Mouse (Mus musculus) heart, embryonic 13.5 days (tissue): ENCODE results near the gene Cfap69. TPM values are rescaled to one million over a fixed set of nuclear protein-coding genes. Genes with fewer than 3 reads are reported as not detected.

ENCODE experiments used
- ATAC-seq: fragments of 200-750 bp; cut with Nextera tagmentation; 2 replicates; pipeline ENCODE4 v1.8.0; 2017; ENCODE audit warnings: moderate TSS enrichment; ENCODE audit not compliant: insufficient number of reproducible peaks, low FRiP score, low TSS enrichment; ENCODE audit errors: extremely low read depth
- H3K27ac ChIP-seq: fragments of 300-500 bp; sonication (generic); replicated peaks from 2 replicates; pipeline ENCODE4 v1.5.1; 2015; ENCODE audit warnings: moderate library complexity, mild to moderate bottlenecking, inconsistent platforms
- H3K27me3 ChIP-seq: fragments of 300-500 bp; sonication (generic); replicated peaks from 2 replicates; pipeline ENCODE4 v1.6.1; 2015; ENCODE audit warnings: mild to moderate bottlenecking, inconsistent platforms
- H3K36me3 ChIP-seq: fragments of 300-500 bp; sonication (generic); 2 replicates; pipeline ENCODE4 v1.6.1; 2015; ENCODE audit warnings: mild to moderate bottlenecking, inconsistent platforms
- H3K4me1 ChIP-seq: fragments of 300-500 bp; sonication (generic); 2 replicates; pipeline ENCODE4 v1.6.1; 2015; ENCODE audit warnings: inconsistent platforms
- H3K4me2 ChIP-seq: fragments of 300-500 bp; sonication (generic); 2 replicates; pipeline ENCODE4 v1.6.1; 2015; ENCODE audit warnings: inconsistent platforms, mild to moderate bottlenecking, moderate library complexity
- H3K4me3 ChIP-seq: fragments of 300-500 bp; sonication (generic); 2 replicates; pipeline ENCODE4 v1.5.1; 2015; ENCODE audit warnings: moderate library complexity, mild to moderate bottlenecking, inconsistent platforms
- H3K9ac ChIP-seq: fragments of 300-500 bp; sonication (generic); 2 replicates; pipeline ENCODE4 v1.6.1; 2015; ENCODE audit warnings: inconsistent platforms, mild to moderate bottlenecking, moderate library complexity
- H3K9me3 ChIP-seq: fragments of 300-500 bp; sonication (generic); 2 replicates; pipeline ENCODE4 v1.6.1; 2016; ENCODE audit warnings: inconsistent platforms
- WGBS: fragments of 180-500 bp; shearing (Covaris S2); methylation state at CpG from one replicate; pipeline ENCODE4 v1.1.7; 2015; ENCODE audit warnings: mixed read lengths; 5-methylcytosine and 5-hydroxymethylcytosine counted together
- polyA plus RNA-seq: library from polyadenylated mRNA; unstranded; fragments of >200 nt; fragmentation: Nextera tagmentation; extraction: Ambion mirVana; gene quantifications from 2 replicates; pipeline ENCODE4 v1.2.1, GENCODE M21; 2015

The Cfap69 gene
- polyA plus RNA-seq, 1 experiment from 2014 or later = 0.78 TPM

GRCm38 (mm10) chr5:5559079-5559740 is 104.8 kb downstream of the Cfap69 start, which contains the start of gene Gtpbp10:
Gtpbp10 (minus strand) TSS chr5:5559538.
- WGBS = under 1% methylated on average over 43 of the region's 43 CpGs
- peak within 1 kb of the TSS; percentile 71 for H3K27ac ChIP-seq

GRCm38 (mm10) chr5:5551110-5551509 is 112.9 kb downstream of the Cfap69 start:
- Histone ChIP-seq H3K27me3 (no peaks in the 10 kb centered on the region), H3K27ac (no peak overlapping the region), H3K9ac (no peak overlapping the region), H3K4me3 (no peak overlapping the region), H3K4me1 (no peaks in the 10 kb centered on the region), H3K4me2 (no peak overlapping the region), H3K36me3 (peaks cover 80% of the 10 kb centered on the region), H3K9me3 (no peaks in the 10 kb centered on the region)
- ATAC-seq = no peak
- whole genome bisulfite sequencing = 81% methylated on average over 1 of the region's 1 CpGs

More at GRCm38 (mm10) chr5:5559079-5559740, 104.8 kb downstream of the Cfap69 start, which contains the start of gene Gtpbp10:
- peak within 1 kb of the TSS; percentile 62 for H3K4me3 ChIP-seq
- H3K4me1 ChIP-seq = peaks cover 23% of the 10 kb centered on the region
- H3K9ac ChIP-seq = peak within 1 kb of the TSS; percentile 82
- ATAC-seq = peak; percentile 91
- peak within 1 kb of the TSS; percentile 78 for H3K4me2 ChIP-seq
- no peaks in the 10 kb centered on the region for H3K9me3 ChIP-seq
- peaks cover 16% of the 10 kb centered on the region for H3K36me3 ChIP-seq
- H3K27me3 ChIP-seq = 0 out of 2 replicates have a peak, but pooled peaks cover 5% of the 10 kb centered on the region

- Histone ChIP-seq H3K36me3 (peaks cover 76% of the 10 kb centered on the region), H3K9ac (no peak overlapping the region), H3K27ac (no peak overlapping the region), H3K9me3 (no peaks in the 10 kb centered on the region), H3K27me3 (no peaks in the 10 kb centered on the region), H3K4me3 (no peak overlapping the region), H3K4me2 (no peak overlapping the region), H3K4me1 (no peaks in the 10 kb centered on the region)
- WGBS = 57% methylated on average over 3 of the region's 3 CpGs
- ATAC-seq = no peak
Measured at GRCm38 (mm10) chr5:5540385-5540784, 123.7 kb downstream of the Cfap69 start.

GRCm38 (mm10) chr5:5539771-5540170 is 124.3 kb downstream of the Cfap69 start:
- no peak overlapping the region for H3K9ac ChIP-seq
- peaks cover 75% of the 10 kb centered on the region for H3K36me3 ChIP-seq
- no peak overlapping the region for H3K27ac ChIP-seq
- H3K27me3 ChIP-seq = no peaks in the 10 kb centered on the region
- H3K4me2 ChIP-seq = no peak overlapping the region
- no peak for ATAC-seq
- no peaks in the 10 kb centered on the region for H3K9me3 ChIP-seq
- 68% methylated on average over 3 of the region's 3 CpGs for WGBS
- H3K4me1 ChIP-seq = no peaks in the 10 kb centered on the region
- H3K4me3 ChIP-seq = no peak overlapping the region

- peaks cover 43% of the 10 kb centered on the region for H3K36me3 ChIP-seq
- ATAC-seq = no peak
- no peak overlapping the region for H3K9ac ChIP-seq
- H3K9me3 ChIP-seq = no peaks in the 10 kb centered on the region
- H3K4me3 ChIP-seq = no peak overlapping the region
- 96% methylated on average over 1 of the region's 1 CpGs for WGBS
- no peak overlapping the region for H3K4me2 ChIP-seq
- no peaks in the 10 kb centered on the region for H3K4me1 ChIP-seq
- H3K27me3 ChIP-seq = no peaks in the 10 kb centered on the region
- no peak overlapping the region for H3K27ac ChIP-seq
Measured at GRCm38 (mm10) chr5:5536131-5536530, 127.9 kb downstream of the Cfap69 start.

GRCm38 (mm10) chr5:5533656-5534420 is 130.2 kb downstream of the Cfap69 start:
- ATAC-seq = no peak
- no peak overlapping the region for H3K4me3 ChIP-seq
- no peak overlapping the region for H3K27ac ChIP-seq
- no peaks in the 10 kb centered on the region for H3K27me3 ChIP-seq
- H3K4me2 ChIP-seq = no peak overlapping the region
- H3K9ac ChIP-seq = no peak overlapping the region
- 88% methylated on average over 3 of the region's 3 CpGs for WGBS
- H3K9me3 ChIP-seq = no peaks in the 10 kb centered on the region
- H3K36me3 ChIP-seq = peaks cover 21% of the 10 kb centered on the region
- no peaks in the 10 kb centered on the region for H3K4me1 ChIP-seq

Other genes with a start within 250 kb of the Cfap69 start
- gene Cdk14, start 243.9 kb downstream of the Cfap69 start, polyA plus RNA-seq = 10.8 and 14.3 TPM in 2 replicates
- not detected in 2 replicates for gene 1700015F17Rik, start 185.1 kb downstream of the Cfap69 start, polyA plus RNA-seq
- gene Cldn12, start 149.3 kb downstream of the Cfap69 start, polyA plus RNA-seq = 12.8 and 14.0 TPM in 2 replicates
- 17.6 and 18.5 TPM in 2 replicates for gene Gtpbp10, start 104.7 kb downstream of the Cfap69 start, polyA plus RNA-seq
- gene Gm8773, start 90.4 kb downstream of the Cfap69 start, polyA plus RNA-seq = 0.56 and 0.73 TPM in 2 replicates
- 2.8 and 2.9 TPM in 2 replicates for gene Steap2, start 30.3 kb upstream of the Cfap69 start, polyA plus RNA-seq
- 2.4 and 2.5 TPM in 2 replicates for gene Steap1, start 85.1 kb upstream of the Cfap69 start, polyA plus RNA-seq